Mouse (Mus musculus): ENCODE measurements around the gene Bmper. TPM values are rescaled to one million over a fixed set of nuclear protein-coding genes. Genes with fewer than 3 reads are reported as not detected.

Gene Bmper
- polyA plus RNA-seq, 1 experiment = not detected

DNA sequence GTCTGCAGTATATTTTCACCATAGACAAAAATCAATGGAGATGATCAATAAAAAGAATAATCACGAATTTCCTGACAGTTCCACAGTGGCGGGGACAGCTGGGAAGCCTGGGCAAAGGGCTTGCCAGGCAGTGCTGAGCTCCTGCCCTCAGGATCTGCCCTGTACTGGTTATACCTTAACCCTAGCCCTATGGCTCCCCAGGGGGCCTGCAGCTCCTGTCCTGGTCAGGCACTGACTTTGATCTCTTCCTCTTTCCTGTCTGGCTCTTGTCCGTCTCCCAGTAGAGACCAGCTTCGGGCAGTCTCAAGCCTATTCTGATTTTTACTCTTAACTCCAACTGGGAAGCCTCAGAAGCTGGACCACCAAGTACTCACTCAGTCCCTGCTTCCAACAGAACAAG lies 22.0 kb upstream of the Bmper start:
- Histone ChIP-seq H3K36me3 (ENCODE audit: control insufficient read depth) (no peaks in the 10 kb centered on the region), H3K9me3 (ENCODE audit: control insufficient read depth, low read length) (no peaks in the 10 kb centered on the region), H3K4me1 (ENCODE audit: control insufficient read depth) (no peaks in the 10 kb centered on the region), H3K4me3 (replicated peaks) (no peak overlapping the region), H3K27me3 (ENCODE audit: control insufficient read depth) (peaks cover 9% of the 10 kb centered on the region)
- TF ChIP-seq GATA1 (IDR thresholded peaks at IDR 0.05; ENCODE audit: low read length) (no peak), TAL1 (IDR thresholded peaks at IDR 0.05; ENCODE audit: low read length) (no peak)

DNA sequence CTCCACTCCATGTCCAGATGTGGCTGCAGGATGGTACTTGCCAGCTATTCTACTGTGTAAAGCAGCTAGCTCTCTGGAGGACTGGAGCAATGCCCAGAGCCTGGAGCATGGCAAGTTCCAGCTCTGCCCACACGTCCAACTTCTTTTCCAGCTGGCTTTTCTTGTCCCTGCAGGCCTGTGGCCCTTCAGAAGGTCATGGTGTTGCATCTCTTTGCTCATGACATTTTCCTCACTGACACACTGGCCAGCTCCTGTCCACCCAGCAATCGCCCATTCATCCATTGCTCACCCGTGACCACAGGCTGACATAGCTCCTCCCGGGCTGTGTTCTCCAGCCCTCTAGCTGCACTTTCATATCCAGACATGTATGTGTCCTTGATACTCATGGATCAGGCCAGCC lies 20.4 kb upstream of the Bmper start:
- Histone ChIP-seq H3K4me1 (ENCODE audit: control insufficient read depth) (no peaks in the 10 kb centered on the region), H3K27me3 (ENCODE audit: control insufficient read depth) (peaks cover 9% of the 10 kb centered on the region), H3K4me3 (replicated peaks) (no peak overlapping the region), H3K9me3 (ENCODE audit: control insufficient read depth, low read length) (no peaks in the 10 kb centered on the region), H3K36me3 (ENCODE audit: control insufficient read depth) (no peaks in the 10 kb centered on the region)
- no peak for TF ChIP-seq TAL1 (IDR thresholded peaks at IDR 0.05; ENCODE audit: low read length)
- TF ChIP-seq GATA1 (IDR thresholded peaks at IDR 0.05; ENCODE audit: low read length) = no peak

DNA sequence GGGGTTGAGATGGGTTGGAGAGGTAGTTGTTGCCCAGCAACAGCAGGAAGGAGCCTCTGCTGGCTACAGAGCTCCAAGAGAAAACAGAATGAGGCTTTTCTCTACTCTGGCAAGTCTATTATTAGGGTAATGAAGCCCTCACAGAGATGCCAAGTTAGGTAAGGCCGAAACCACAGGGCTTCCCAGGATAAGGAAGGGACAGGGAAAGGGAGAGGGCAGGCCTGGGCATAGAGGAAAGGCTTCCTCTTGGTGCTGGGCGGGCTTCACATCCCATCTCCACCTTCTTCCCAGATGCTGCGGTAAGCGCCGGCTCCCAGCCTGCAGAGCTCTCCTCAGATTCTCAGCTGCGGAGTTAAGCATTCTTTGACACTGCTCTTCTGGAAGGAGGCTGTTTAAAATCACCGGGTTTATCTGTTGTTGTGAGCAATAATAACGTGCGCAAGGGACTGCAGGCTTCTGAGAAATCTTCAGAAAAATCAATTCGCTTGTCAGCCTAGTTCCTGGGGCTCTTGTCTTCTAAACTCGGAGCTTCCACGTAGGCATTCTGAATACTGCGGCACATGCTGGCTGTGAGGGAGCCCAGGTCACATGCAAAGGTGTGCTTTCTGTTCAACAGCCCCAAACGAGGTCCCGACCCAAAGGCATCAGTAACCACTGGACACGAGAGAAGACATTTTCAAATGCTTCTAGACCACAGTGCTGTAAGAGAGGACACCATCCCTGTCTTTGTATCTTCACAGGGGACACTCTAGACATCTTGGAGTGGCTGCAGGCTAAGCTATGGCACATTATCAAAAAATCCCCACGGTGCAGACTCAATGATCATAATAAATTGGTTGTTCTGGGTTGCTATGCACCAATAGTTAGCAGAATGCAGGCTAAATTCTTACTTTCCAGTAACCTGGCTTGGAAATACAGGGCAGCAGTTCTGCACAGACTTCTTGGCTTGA lies 18.3 kb upstream of the Bmper start:
- H3K9me3 ChIP-seq (ENCODE audit: control insufficient read depth, low read length) = no peaks in the 10 kb centered on the region
- no peaks in the 10 kb centered on the region for H3K4me1 ChIP-seq (ENCODE audit: control insufficient read depth)
- no peaks in the 10 kb centered on the region for H3K36me3 ChIP-seq (ENCODE audit: control insufficient read depth)
- no peak overlapping the region for H3K4me3 ChIP-seq (replicated peaks)
- H3K27me3 ChIP-seq (ENCODE audit: control insufficient read depth) = peaks cover 9% of the 10 kb centered on the region
- TF ChIP-seq TAL1 (IDR thresholded peaks at IDR 0.05; ENCODE audit: low read length) (no peak), GATA1 (IDR thresholded peaks at IDR 0.05; ENCODE audit: low read length) (no peak)

DNA sequence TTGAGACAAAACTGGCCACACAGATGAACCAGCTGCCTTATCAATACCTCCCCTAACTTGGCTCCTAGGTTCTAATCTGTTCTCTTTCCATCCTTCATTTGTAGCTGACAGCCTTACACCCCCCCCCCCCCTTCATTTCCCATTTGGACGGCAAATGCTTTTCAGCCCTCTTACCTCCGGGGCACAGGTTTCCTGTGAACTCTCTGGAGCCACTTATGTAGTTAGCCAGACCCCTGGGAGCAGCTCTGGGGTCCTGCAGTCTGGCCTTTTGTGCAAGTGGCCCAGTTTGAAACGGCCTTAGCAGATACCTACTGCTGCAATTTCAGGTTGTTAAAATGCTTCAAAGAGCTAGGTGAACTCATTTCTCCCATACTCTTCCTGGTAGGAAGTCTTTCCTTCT lies 17.6 kb upstream of the Bmper start:
- Histone ChIP-seq H3K36me3 (ENCODE audit: control insufficient read depth) (no peaks in the 10 kb centered on the region), H3K27me3 (ENCODE audit: control insufficient read depth) (peaks cover 9% of the 10 kb centered on the region), H3K9me3 (ENCODE audit: control insufficient read depth, low read length) (no peaks in the 10 kb centered on the region), H3K4me3 (replicated peaks) (no peak overlapping the region), H3K4me1 (ENCODE audit: control insufficient read depth) (no peaks in the 10 kb centered on the region)
- TF ChIP-seq GATA1 (IDR thresholded peaks at IDR 0.05; ENCODE audit: low read length) (no peak), TAL1 (IDR thresholded peaks at IDR 0.05; ENCODE audit: low read length) (no peak)

DNA sequence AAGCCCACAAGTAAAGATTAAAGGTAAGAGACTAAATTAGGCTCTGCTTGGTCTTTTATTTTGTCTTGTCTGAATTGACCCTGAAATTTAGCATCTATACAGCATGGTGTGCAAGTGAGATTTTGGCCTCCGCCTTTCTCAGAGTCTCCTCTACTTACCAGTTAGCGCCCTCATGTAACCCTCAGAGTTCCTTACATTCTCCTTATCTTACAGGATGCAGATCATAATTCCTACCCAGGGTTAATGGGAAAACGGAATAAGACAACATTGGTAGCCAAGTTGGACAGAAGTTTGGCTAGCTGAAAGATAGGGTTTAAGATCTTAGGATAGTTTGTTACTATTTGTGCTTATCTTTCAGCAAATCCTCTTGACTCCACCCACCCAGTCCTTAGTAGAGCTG lies 17.1 kb upstream of the Bmper start:
- H3K4me3 ChIP-seq (replicated peaks) = no peak overlapping the region
- no peaks in the 10 kb centered on the region for H3K9me3 ChIP-seq (ENCODE audit: control insufficient read depth, low read length)
- no peak for TF ChIP-seq TAL1 (IDR thresholded peaks at IDR 0.05; ENCODE audit: low read length)
- TF ChIP-seq GATA1 (IDR thresholded peaks at IDR 0.05; ENCODE audit: low read length) = no peak
- H3K27me3 ChIP-seq (ENCODE audit: control insufficient read depth) = peaks cover 9% of the 10 kb centered on the region
- H3K4me1 ChIP-seq (ENCODE audit: control insufficient read depth) = no peaks in the 10 kb centered on the region
- no peaks in the 10 kb centered on the region for H3K36me3 ChIP-seq (ENCODE audit: control insufficient read depth)

DNA sequence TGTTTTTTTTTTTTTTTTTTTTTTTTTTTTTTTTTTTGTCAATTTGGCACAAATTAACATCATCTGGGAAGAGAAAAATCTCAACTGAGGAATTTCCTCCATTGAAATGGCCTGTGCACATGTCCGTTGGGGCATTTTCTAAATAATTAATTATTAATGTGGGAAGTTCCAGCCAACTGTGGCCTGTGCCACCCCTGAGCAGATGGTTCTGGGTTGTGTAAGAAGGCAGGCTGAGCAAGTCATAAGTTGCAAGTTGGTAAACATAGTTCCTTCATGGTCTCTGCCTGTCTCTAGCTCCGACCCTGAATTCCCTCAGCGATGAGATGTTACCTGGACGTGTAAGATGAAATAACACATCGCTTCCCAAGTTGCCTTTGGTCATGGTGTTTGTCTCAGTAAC lies 16.7 kb upstream of the Bmper start:
- Histone ChIP-seq H3K27me3 (ENCODE audit: control insufficient read depth) (peaks cover 9% of the 10 kb centered on the region), H3K36me3 (ENCODE audit: control insufficient read depth) (no peaks in the 10 kb centered on the region), H3K4me1 (ENCODE audit: control insufficient read depth) (no peaks in the 10 kb centered on the region), H3K9me3 (ENCODE audit: control insufficient read depth, low read length) (no peaks in the 10 kb centered on the region), H3K4me3 (replicated peaks) (no peak overlapping the region)
- TF ChIP-seq GATA1 (IDR thresholded peaks at IDR 0.05; ENCODE audit: low read length) (no peak), TAL1 (IDR thresholded peaks at IDR 0.05; ENCODE audit: low read length) (no peak)

DNA sequence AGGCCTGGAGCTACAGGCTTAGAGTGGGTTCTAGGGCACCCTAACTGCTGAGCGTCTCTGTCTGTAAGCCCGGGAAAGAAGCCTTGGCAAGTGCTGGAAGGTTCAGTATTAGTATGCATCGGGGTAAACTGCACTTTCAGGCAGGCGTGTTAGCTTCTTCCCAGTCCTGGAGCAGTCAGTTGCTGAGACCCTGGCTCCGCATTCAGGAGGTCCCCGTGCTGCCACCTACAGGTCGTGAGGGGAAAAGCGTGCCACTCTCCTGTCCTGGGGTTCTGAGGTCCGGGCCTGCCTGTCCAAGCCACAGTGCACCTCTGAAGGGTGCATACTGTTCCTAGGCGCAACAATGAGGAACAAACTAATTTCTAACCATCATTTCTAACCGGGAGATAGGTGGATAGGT lies 10.6 kb upstream of the Bmper start:
- Histone ChIP-seq H3K9me3 (ENCODE audit: control insufficient read depth, low read length) (no peaks in the 10 kb centered on the region), H3K4me1 (ENCODE audit: control insufficient read depth) (no peaks in the 10 kb centered on the region), H3K27me3 (ENCODE audit: control insufficient read depth) (no peaks in the 10 kb centered on the region), H3K36me3 (ENCODE audit: control insufficient read depth) (no peaks in the 10 kb centered on the region), H3K4me3 (replicated peaks) (no peak overlapping the region)
- TF ChIP-seq TAL1 (IDR thresholded peaks at IDR 0.05; ENCODE audit: low read length) (no peak), GATA1 (IDR thresholded peaks at IDR 0.05; ENCODE audit: low read length) (no peak)

DNA sequence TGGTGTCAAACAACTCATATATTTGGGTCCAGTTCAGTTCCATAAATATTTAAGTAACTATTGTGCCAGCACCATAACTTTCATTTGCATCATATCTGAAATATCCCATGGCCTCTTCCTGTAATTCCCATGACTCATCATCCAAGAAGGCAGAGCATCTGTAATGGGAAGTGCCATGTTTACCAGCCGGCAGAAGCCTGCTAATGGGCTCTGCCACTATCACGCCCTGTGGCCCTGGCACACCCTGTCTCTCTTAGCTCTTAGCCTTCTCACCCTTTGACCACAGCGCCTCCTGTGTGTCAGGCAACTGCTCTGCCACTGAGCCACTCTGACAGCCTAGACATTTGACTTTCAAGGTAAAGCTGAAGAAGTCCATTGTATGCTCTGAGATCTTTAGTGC lies 3.1 kb upstream of the Bmper start:
- Histone ChIP-seq H3K9me3 (ENCODE audit: control insufficient read depth, low read length) (no peaks in the 10 kb centered on the region), H3K36me3 (ENCODE audit: control insufficient read depth) (no peaks in the 10 kb centered on the region), H3K27me3 (ENCODE audit: control insufficient read depth) (peaks cover 39% of the 10 kb centered on the region), H3K4me1 (ENCODE audit: control insufficient read depth) (no peaks in the 10 kb centered on the region), H3K4me3 (replicated peaks) (no peak overlapping the region)
- TF ChIP-seq GATA1 (IDR thresholded peaks at IDR 0.05; ENCODE audit: low read length) (no peak), TAL1 (IDR thresholded peaks at IDR 0.05; ENCODE audit: low read length) (no peak)

DNA sequence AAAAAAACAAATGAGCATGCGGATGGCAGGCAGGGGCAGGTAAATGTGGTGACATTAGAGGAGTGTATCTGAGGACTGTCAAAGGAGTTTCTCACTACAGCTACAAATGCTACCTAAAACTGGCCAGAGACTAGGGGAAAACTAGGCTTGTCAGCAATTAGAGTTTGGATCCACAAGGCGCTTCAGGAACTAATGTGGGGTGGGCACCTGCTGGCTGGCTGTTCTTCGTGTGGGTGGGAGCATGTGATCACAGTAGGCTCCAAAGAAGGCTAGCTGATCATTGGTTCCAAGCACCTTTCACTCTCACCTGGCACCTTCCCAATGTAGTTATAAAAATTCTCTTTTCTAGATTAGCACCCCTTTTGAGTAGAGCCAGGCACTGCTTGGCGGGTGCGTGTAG lies 900 bp upstream of the Bmper start:
- Histone ChIP-seq H3K27me3 (ENCODE audit: control insufficient read depth) (peaks cover 49% of the 10 kb centered on the region), H3K4me3 (replicated peaks) (no peak overlapping the region), H3K36me3 (ENCODE audit: control insufficient read depth) (no peaks in the 10 kb centered on the region), H3K9me3 (ENCODE audit: control insufficient read depth, low read length) (no peaks in the 10 kb centered on the region), H3K4me1 (ENCODE audit: control insufficient read depth) (no peaks in the 10 kb centered on the region)
- TF ChIP-seq GATA1 (IDR thresholded peaks at IDR 0.05; ENCODE audit: low read length) = no peak
- no peak for TF ChIP-seq TAL1 (IDR thresholded peaks at IDR 0.05; ENCODE audit: low read length)

Measured in erythroblast, embryonic 14.5 days (primary cell).